Mouse (Mus musculus): ENCODE results near the gene Cap1.

Cap1 gene

GRCm38 (mm10) chr4:122885768-122886578 is at the start of gene Cap1:
Gene Cap1 (minus strand): TSS chr4:122886056.
- peak; percentile 99 for DNase-seq (ENCODE audit: low read depth, low spot score)

- DNase-seq (ENCODE audit: low read depth, low spot score): no peak
Measured at GRCm38 (mm10) chr4:122933857-122934256, 48.0 kb upstream of the Cap1 start.

- DNase-seq (ENCODE audit: low read depth, low spot score): no peak
Measured at GRCm38 (mm10) chr4:122933051-122933591, 47.3 kb upstream of the Cap1 start.

GRCm38 (mm10) chr4:122932239-122932978 is 46.6 kb upstream of the Cap1 start:
- DNase-seq (ENCODE audit: low read depth, low spot score): no peak

- no peak for DNase-seq (ENCODE audit: low read depth, low spot score)
Measured at GRCm38 (mm10) chr4:122930939-122931590, 45.2 kb upstream of the Cap1 start.

- no peak for DNase-seq (ENCODE audit: low read depth, low spot score)
Measured at GRCm38 (mm10) chr4:122923392-122924344, 37.8 kb upstream of the Cap1 start.

- no peak for DNase-seq (ENCODE audit: low read depth, low spot score)
Measured at GRCm38 (mm10) chr4:122922841-122923240, 37.0 kb upstream of the Cap1 start.

GRCm38 (mm10) chr4:122915985-122916384 is 30.1 kb upstream of the Cap1 start:
- DNase-seq (ENCODE audit: low read depth, low spot score): no peak

- DNase-seq (ENCODE audit: low read depth, low spot score): no peak
Measured at GRCm38 (mm10) chr4:122914186-122914585, 28.3 kb upstream of the Cap1 start.

- no peak for DNase-seq (ENCODE audit: low read depth, low spot score)
Measured at GRCm38 (mm10) chr4:122912613-122913012, 26.8 kb upstream of the Cap1 start.

- no peak for DNase-seq (ENCODE audit: low read depth, low spot score)
Measured at GRCm38 (mm10) chr4:122910577-122910976, 24.7 kb upstream of the Cap1 start.

GRCm38 (mm10) chr4:122909572-122910189 is 23.8 kb upstream of the Cap1 start:
- DNase-seq (ENCODE audit: low read depth, low spot score): peak; percentile 64

GRCm38 (mm10) chr4:122905359-122905758 is 19.5 kb upstream of the Cap1 start:
- no peak for DNase-seq (ENCODE audit: low read depth, low spot score)

- DNase-seq (ENCODE audit: low read depth, low spot score): no peak
Measured at GRCm38 (mm10) chr4:122903709-122904108, 17.9 kb upstream of the Cap1 start.

- DNase-seq (ENCODE audit: low read depth, low spot score): no peak
Measured at GRCm38 (mm10) chr4:122902156-122902555, 16.3 kb upstream of the Cap1 start.

- no peak for DNase-seq (ENCODE audit: low read depth, low spot score)
Measured at GRCm38 (mm10) chr4:122898313-122898712, 12.5 kb upstream of the Cap1 start.

- DNase-seq (ENCODE audit: low read depth, low spot score): no peak
Measured at GRCm38 (mm10) chr4:122897750-122898149, 11.9 kb upstream of the Cap1 start.

GRCm38 (mm10) chr4:122892157-122892556 is 6.3 kb upstream of the Cap1 start:
- DNase-seq (ENCODE audit: low read depth, low spot score): no peak

- DNase-seq (ENCODE audit: low read depth, low spot score): no peak
Measured at GRCm38 (mm10) chr4:122891597-122891996, 5.7 kb upstream of the Cap1 start.

- peak; percentile 80 for DNase-seq (ENCODE audit: low read depth, low spot score)
Measured at GRCm38 (mm10) chr4:122890881-122891481, 5.1 kb upstream of the Cap1 start.

Measured in brain, embryonic 18.5 days (tissue).